Mouse (Mus musculus) midbrain, postnatal 0 days (tissue): ENCODE data around the gene Me1. TPM values are rescaled to one million over a fixed set of nuclear protein-coding genes. Genes with fewer than 3 reads are reported as not detected.

Experiments used
- ATAC-seq: fragments of 200-750 bp; cut with Nextera tagmentation; 2 replicates; pipeline ENCODE4 v1.8.0; 2017; ENCODE audit warnings: moderate number of reproducible peaks, mild to moderate bottlenecking, moderate TSS enrichment, moderate library complexity; ENCODE audit not compliant: low FRiP score
- DNase-seq: peaks from one replicate; pipeline ENCODE4 v3.0.0-alpha.2; 2015; ENCODE audit warnings: low spot score
- H3K27ac ChIP-seq: fragments of 300-500 bp; sonication (generic); 2 replicates; pipeline ENCODE4 v1.5.1; 2014; ENCODE audit warnings: low read depth, mild to moderate bottlenecking, low read length, mixed read lengths
- H3K27me3 ChIP-seq: fragments of 300-500 bp; sonication (generic); 2 replicates; pipeline ENCODE4 v1.6.1; 2014; ENCODE audit warnings: low read length, control low read depth, mixed read lengths; ENCODE audit not compliant: insufficient read depth
- H3K36me3 ChIP-seq: fragments of 300-500 bp; sonication (generic); 2 replicates; pipeline ENCODE4 v1.6.1; 2014; ENCODE audit warnings: low read length, control low read depth, mixed read lengths; ENCODE audit not compliant: insufficient read depth
- H3K4me1 ChIP-seq: fragments of 300-500 bp; sonication (generic); 2 replicates; pipeline ENCODE4 v1.6.1; 2014; ENCODE audit warnings: mild to moderate bottlenecking, control low read depth, antibody characterized with exemption, low read length, mixed read lengths; ENCODE audit not compliant: insufficient read depth
- H3K4me2 ChIP-seq: fragments of 300-500 bp; sonication (generic); 2 replicates; pipeline ENCODE4 v1.6.1; 2014; ENCODE audit warnings: low read depth, mild to moderate bottlenecking, low read length, mixed read lengths; ENCODE audit not compliant: poor library complexity, severe bottlenecking
- H3K4me3 ChIP-seq: fragments of 300-500 bp; sonication (generic); 2 replicates; pipeline ENCODE4 v1.5.1; 2014; ENCODE audit warnings: low read depth, mild to moderate bottlenecking, low read length, moderate library complexity
- H3K9ac ChIP-seq: fragments of 300-500 bp; sonication (generic); replicated peaks from 2 replicates; pipeline ENCODE4 v1.6.1; 2014; ENCODE audit warnings: mild to moderate bottlenecking, low read length, moderate library complexity, mixed read lengths; ENCODE audit not compliant: poor library complexity, severe bottlenecking
- H3K9me3 ChIP-seq: fragments of 300-500 bp; sonication (generic); 2 replicates; pipeline ENCODE4 v1.6.1; 2016; ENCODE audit warnings: low read length, control low read depth
- CTCF ChIP-seq: IDR thresholded peaks from 2 replicates; pipeline ENCODE4 v1.5.1; 2016; ENCODE audit warnings: antibody characterized with exemption, mild to moderate bottlenecking
- WGBS: fragments of 180-500 bp; shearing (Covaris S2); extraction: QIAGEN DNeasy Blood & Tissue Kit; methylation state at CpG from one replicate; pipeline ENCODE4 v1.1.7; 2014; 5-methylcytosine and 5-hydroxymethylcytosine counted together
- polyA plus RNA-seq: library from polyadenylated mRNA; unstranded; fragments of >200 nt; fragmentation: Nextera tagmentation; extraction: Ambion mirVana; gene quantifications from 2 replicates; pipeline ENCODE4 v1.2.1, GENCODE M21; 2015
- total RNA-seq: library from RNA; depleted of rRNA; stranded (reverse); fragments of >200 nt; gene quantifications from 2 replicates; pipeline ENCODE4 v1.2.3, GENCODE M21; 2014

Gene Me1
- total and polyA plus RNA-seq, 2 experiments from 2014 or later: 37.0 to 64.7 TPM

GRCm38 (mm10) chr9:86630352-86630931, 65.3 kb downstream of the Me1 start:
- no peaks in the 10 kb centered on the region for H3K36me3 ChIP-seq
- ATAC-seq (no peak), DNase-seq (no peak)
- TF ChIP-seq CTCF: no peak
- H3K4me3 ChIP-seq: no peak overlapping the region
- H3K9ac ChIP-seq: no peak overlapping the region
- no peak overlapping the region for H3K27ac ChIP-seq
- no peaks in the 10 kb centered on the region for H3K27me3 ChIP-seq
- H3K4me2 ChIP-seq: no peak overlapping the region
- WGBS: 81% methylated on average over 5 of the region's 5 CpGs
- H3K9me3 ChIP-seq: no peaks in the 10 kb centered on the region
- no peaks in the 10 kb centered on the region for H3K4me1 ChIP-seq

- H3K27ac ChIP-seq: no peak overlapping the region
- 81% methylated on average over 6 of the region's 6 CpGs for WGBS
- ATAC-seq: no peak
- H3K27me3 ChIP-seq: no peaks in the 10 kb centered on the region
- no peak overlapping the region for H3K4me2 ChIP-seq
- no peaks in the 10 kb centered on the region for H3K4me1 ChIP-seq
- TF ChIP-seq CTCF: no peak
- no peak overlapping the region for H3K9ac ChIP-seq
- no peak overlapping the region for H3K4me3 ChIP-seq
- H3K36me3 ChIP-seq: no peaks in the 10 kb centered on the region
- H3K9me3 ChIP-seq: no peaks in the 10 kb centered on the region
- no peak for DNase-seq
Measured at GRCm38 (mm10) chr9:86629379-86629778, 66.4 kb downstream of the Me1 start.

- H3K36me3 ChIP-seq: no peaks in the 10 kb centered on the region
- H3K27me3 ChIP-seq: no peaks in the 10 kb centered on the region
- no peaks in the 10 kb centered on the region for H3K9me3 ChIP-seq
- H3K4me2 ChIP-seq: no peak overlapping the region
- no peak for TF ChIP-seq CTCF
- WGBS: 79% methylated on average over 10 of the region's 10 CpGs
- H3K4me3 ChIP-seq: no peak overlapping the region
- no peak overlapping the region for H3K9ac ChIP-seq
- DNase-seq (peak; percentile 53), ATAC-seq (no peak)
- H3K27ac ChIP-seq: no peak overlapping the region
- no peaks in the 10 kb centered on the region for H3K4me1 ChIP-seq
Measured at GRCm38 (mm10) chr9:86627745-86628496, 67.8 kb downstream of the Me1 start.

GRCm38 (mm10) chr9:86626906-86627305, 68.8 kb downstream of the Me1 start:
- no peak overlapping the region for H3K27ac ChIP-seq
- no peak for TF ChIP-seq CTCF
- no peak overlapping the region for H3K4me3 ChIP-seq
- H3K4me2 ChIP-seq: no peak overlapping the region
- no peak for ATAC-seq
- no peaks in the 10 kb centered on the region for H3K36me3 ChIP-seq
- no peak overlapping the region for H3K9ac ChIP-seq
- 69% methylated on average over 3 of the region's 3 CpGs for WGBS
- no peak for DNase-seq
- no peaks in the 10 kb centered on the region for H3K27me3 ChIP-seq
- no peaks in the 10 kb centered on the region for H3K4me1 ChIP-seq
- H3K9me3 ChIP-seq: no peaks in the 10 kb centered on the region

- ATAC-seq (no peak), DNase-seq (no peak)
- Histone ChIP-seq H3K9me3 (no peaks in the 10 kb centered on the region), H3K27me3 (no peaks in the 10 kb centered on the region), H3K36me3 (no peaks in the 10 kb centered on the region), H3K9ac (no peak overlapping the region), H3K4me1 (0 out of 2 replicates have a peak, but pooled peaks cover 2% of the 10 kb centered on the region), H3K4me2 (no peak overlapping the region), H3K4me3 (no peak overlapping the region), H3K27ac (no peak overlapping the region)
- no peak for TF ChIP-seq CTCF
- 85% methylated on average over 6 of the region's 6 CpGs for WGBS
Measured at GRCm38 (mm10) chr9:86624781-86625180, 71.0 kb downstream of the Me1 start.

GRCm38 (mm10) chr9:86624039-86624438, 71.7 kb downstream of the Me1 start:
- ATAC-seq: no peak
- no peak for TF ChIP-seq CTCF

More at GRCm38 (mm10) chr9:86624039-86624438, 71.7 kb downstream of the Me1 start:
- Histone ChIP-seq H3K27me3 (no peaks in the 10 kb centered on the region), H3K4me1 (0 out of 2 replicates have a peak, but pooled peaks cover 2% of the 10 kb centered on the region), H3K36me3 (no peaks in the 10 kb centered on the region), H3K4me2 (no peak overlapping the region), H3K27ac (no peak overlapping the region), H3K4me3 (no peak overlapping the region), H3K9ac (no peak overlapping the region), H3K9me3 (no peaks in the 10 kb centered on the region)
- peak; percentile 44 for DNase-seq
- WGBS: 72% methylated on average over 12 of the region's 12 CpGs
